Mouse (Mus musculus): ENCODE results near the gene Dgcr2.

GRCm38 (mm10) chr16:17831781-17832180 is 66.6 kb downstream of the Dgcr2 start:
- TF ChIP-seq CTCF (IDR thresholded peaks at IDR 0.05; ENCODE audit: extremely low read depth, insufficient read length, insufficient replicate concordance, low read depth, low read length) (no peak), POLR2A (IDR thresholded peaks at IDR 0.05; ENCODE audit: low read depth, low read length) (no peak)

Data from small intestine, adult 2 months (tissue).